Mouse (Mus musculus) splenic B cell, adult 2 months (primary cell): ENCODE measurements around the gene Olfr56.

ENCODE experiments used
- DNase-seq: peaks from one replicate; pipeline ENCODE4 v3.0.0-alpha.2; 2011; ENCODE audit warnings: low read depth, low spot score
- H3K27me3 ChIP-seq: 2 replicates; pipeline ENCODE4 v1.6.1; 2012; ENCODE audit warnings: mild to moderate bottlenecking, low read length, moderate library complexity, mixed read lengths; ENCODE audit not compliant: control insufficient read depth, poor library complexity, insufficient read depth, severe bottlenecking
- H3K36me3 ChIP-seq: 2 replicates; pipeline ENCODE4 v1.6.1; 2012; ENCODE audit warnings: mild to moderate bottlenecking, low read length, moderate library complexity, mixed read lengths; ENCODE audit not compliant: control insufficient read depth, poor library complexity, insufficient read depth, severe bottlenecking

Olfr56 gene

GRCm38 (mm10) chr11:49093861-49094660, 115.4 kb downstream of the Olfr56 start:
- Histone ChIP-seq H3K36me3 (peaks cover 8% of the 10 kb centered on the region), H3K27me3 (no peaks in the 10 kb centered on the region)
- DNase-seq, result peak; percentile 40

DNA sequence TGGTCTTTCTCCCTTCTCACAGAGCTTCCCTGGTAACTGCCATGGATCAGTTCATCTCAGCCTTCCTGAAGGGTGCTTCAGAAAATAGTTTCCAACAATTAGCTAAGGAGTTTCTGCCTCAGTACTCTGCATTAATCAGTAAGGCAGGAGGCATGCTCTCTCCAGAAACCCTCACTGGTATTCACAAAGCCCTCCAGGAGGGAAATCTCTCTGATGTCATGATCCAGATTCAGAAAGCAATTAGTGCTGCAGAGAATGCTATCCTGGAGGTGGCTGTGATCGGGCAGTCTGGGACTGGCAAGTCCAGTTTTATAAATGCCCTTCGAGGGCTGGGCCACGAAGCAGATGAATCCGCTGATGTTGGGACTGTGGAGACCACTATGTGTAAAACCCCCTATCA, 116.7 kb downstream of the Olfr56 start:
- no peak for DNase-seq
- Histone ChIP-seq H3K36me3 (peaks cover 8% of the 10 kb centered on the region), H3K27me3 (no peaks in the 10 kb centered on the region)

GRCm38 (mm10) chr11:49100409-49100808, 121.7 kb downstream of the Olfr56 start:
- Histone ChIP-seq H3K36me3 (peaks cover 6% of the 10 kb centered on the region), H3K27me3 (no peaks in the 10 kb centered on the region)
- peak; percentile 73 for DNase-seq

- no peaks in the 10 kb centered on the region for H3K36me3 ChIP-seq
- peak; percentile 57 for DNase-seq
These were observed 122.8 kb downstream of the Olfr56 start for GRCm38 (mm10) chr11:49101500-49101899.

DNA sequence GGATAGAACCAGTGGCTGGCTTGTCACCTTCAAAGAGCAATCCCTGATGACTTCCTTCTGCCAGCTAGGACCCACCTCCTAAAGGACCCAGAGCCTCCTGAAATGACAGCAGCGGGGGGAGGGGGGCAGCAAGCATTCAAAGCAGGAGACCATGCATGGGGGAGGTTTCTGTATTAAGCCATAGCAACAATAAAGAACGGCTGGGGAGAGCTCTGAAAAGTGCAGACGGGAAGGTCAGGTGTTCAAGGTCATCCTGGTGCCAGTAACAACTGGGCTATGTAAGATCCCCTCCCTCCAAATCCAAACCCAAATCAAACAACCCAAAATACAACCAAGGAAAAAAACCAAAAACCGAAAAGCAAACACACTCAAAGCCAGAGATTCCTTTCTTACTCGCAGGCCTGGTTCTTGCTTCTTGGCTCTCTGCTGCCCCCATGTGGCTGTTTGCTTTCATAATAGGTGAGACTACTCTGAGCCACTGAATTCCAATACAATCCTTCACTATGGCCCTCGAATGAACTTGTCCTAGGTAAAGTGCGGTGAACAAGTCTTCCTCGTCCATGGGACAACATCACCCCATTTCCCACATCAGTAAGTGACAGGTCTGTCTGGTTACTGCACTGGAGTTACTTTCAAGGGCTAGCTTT, 124.5 kb downstream of the Olfr56 start:
- Histone ChIP-seq H3K27me3 (no peaks in the 10 kb centered on the region), H3K36me3 (no peaks in the 10 kb centered on the region)
- DNase-seq, result peak; percentile 93

More at GRCm38 (mm10) chr11:49101500-49101899, 122.8 kb downstream of the Olfr56 start:
- no peaks in the 10 kb centered on the region for H3K27me3 ChIP-seq

DNA sequence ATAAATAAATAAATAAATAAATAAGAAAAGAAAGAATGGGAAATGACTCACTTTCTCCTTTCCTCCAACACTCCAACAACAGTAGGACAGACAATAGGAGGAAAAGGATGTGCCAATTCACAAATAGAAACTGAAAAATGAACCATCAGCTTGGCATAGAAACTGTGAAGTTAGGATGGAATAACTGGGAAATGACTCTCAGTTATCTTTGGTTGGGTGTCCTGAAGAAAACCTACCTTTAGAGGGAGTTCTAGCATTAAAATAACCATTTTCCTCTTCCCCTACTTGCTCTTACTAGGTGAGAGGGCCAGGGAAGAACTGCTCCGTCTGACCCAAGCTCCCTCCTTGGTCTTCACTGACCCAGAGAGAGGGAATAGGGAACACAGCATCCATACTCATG, 127.1 kb downstream of the Olfr56 start:
- DNase-seq, result no peak
- Histone ChIP-seq H3K27me3 (no peaks in the 10 kb centered on the region), H3K36me3 (no peaks in the 10 kb centered on the region)

DNA sequence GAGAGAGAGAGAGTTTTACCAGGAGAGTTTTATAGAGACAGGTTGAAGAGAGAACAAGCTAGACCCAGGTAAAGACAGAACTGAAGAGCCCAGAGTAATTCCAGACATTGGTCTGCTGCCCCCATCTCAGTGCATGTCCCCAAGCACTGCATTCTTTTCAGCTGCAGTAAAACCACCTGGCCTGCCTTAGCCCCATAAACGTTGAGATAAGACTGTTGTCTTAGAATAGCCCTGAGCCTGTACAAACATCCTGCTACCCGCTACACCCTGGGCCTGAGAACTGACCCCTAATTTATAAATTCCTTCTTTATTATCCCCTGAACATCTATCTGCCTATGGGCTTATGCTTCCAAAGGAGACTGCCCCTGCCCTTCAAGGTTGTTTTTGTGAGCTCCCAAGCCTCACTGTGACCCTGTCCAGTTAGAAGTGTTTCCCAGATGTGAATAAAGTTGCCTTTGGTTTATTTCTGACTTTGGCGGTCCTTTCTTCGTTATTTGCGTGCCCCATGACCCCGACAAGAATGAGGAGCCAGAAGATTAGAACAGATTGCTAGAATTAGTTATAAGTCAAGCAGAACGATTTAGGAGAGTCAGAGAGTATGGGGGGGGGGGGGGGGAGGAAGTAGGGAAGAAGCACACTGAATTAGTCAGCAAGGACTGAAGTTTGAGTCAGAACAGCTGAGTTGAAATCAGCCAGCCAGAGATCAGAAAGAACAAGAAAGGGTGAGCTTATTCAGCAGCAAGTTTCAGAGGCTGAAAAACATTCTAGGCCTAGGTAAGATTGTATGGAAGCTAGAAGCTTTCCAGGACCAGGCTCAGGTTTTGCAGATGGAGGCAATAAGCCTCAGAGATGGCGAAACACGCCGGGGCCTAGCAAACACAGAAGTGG, 129.2 kb downstream of the Olfr56 start:
- Histone ChIP-seq H3K36me3 (no peaks in the 10 kb centered on the region), H3K27me3 (no peaks in the 10 kb centered on the region)
- no peak for DNase-seq

GRCm38 (mm10) chr11:49108833-49109232, 130.1 kb downstream of the Olfr56 start:
- DNase-seq, result peak; percentile 79
- Histone ChIP-seq H3K27me3 (no peaks in the 10 kb centered on the region), H3K36me3 (no peaks in the 10 kb centered on the region)

DNA sequence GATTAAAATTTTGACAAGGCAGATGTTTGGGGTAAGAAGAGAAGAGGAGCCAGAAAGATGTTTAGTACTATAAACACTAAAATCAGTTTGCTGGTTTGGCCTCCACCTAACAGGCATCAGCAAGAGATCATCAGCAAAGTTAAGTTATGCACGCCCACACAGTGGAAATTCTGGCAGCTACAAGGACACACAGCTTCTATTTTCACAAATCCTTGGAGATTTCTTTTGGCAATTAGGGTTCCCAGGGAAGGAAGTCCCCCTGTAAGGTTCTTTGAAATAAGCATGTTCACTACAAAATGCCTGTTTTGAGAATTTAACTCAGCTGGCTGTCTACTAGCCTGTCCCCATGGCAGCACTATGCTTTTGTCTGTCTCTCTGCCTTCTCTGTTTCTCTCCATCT, 132.3 kb downstream of the Olfr56 start:
- DNase-seq, result no peak

DNA sequence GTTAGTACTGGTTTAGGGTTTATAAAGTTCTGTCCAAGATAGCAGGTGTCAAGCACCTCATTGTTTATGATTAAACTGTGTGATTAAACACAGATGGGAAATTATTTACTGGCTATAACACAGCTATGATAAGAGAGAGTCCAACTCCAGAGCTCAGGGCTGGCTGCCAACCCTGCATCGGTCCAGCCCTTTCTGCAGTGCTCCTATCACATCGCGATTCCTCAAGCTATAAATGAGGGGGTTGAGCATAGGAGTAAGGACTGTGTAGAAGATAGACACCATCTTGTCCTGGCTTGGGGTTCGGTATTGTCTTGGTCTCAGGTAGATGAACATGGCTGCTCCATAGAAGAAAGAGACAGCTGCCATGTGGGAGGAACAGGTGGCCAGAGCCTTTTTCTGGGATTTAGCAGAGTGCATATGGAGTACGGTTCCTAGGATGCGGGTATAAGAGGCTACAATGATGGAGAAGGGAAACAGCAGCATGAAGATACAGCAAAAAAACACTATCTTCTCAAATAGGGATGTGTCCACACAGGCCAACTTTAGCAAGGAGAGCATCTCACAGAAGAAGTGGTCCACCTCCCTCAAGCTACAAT, 134.0 kb downstream of the Olfr56 start:
- H3K27me3 ChIP-seq, result no peaks in the 10 kb centered on the region
- no peak for DNase-seq
- H3K36me3 ChIP-seq, result no peaks in the 10 kb centered on the region

More for the DNA sequence above, 132.3 kb downstream of the Olfr56 start:
- Histone ChIP-seq H3K36me3 (no peaks in the 10 kb centered on the region), H3K27me3 (no peaks in the 10 kb centered on the region)

GRCm38 (mm10) chr11:49114158-49114557, 135.5 kb downstream of the Olfr56 start:
- DNase-seq, result no peak

DNA sequence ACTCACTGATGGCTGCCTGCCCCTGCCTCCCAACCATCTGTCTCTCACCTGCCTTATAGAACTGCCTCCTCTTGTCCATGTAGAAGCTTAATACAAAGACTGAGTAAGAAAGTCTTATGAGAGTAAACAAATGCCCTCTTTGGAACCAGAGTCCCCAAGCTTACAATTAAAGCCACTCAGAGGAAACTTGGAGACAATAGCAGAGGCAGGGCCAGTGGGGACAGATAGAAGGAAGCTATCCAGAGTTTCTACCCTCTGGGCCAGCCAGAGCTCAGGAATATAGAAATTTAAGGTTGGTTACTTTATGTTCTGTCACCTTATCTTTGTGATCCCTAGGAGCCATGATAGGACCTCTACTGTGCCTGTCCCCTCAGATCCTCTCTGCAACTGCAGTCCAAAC, 136.1 kb downstream of the Olfr56 start, which contains the start of gene Olfr1396:
Gene Olfr1396, minus strand, starts transcription at position 101 of the 400 bp plus-strand sequence.
- H3K36me3 ChIP-seq, result no peaks in the 10 kb centered on the region
- no peaks in the 10 kb centered on the region for H3K27me3 ChIP-seq
- DNase-seq, result no peak

More at GRCm38 (mm10) chr11:49114158-49114557, 135.5 kb downstream of the Olfr56 start:
- no peaks in the 10 kb centered on the region for H3K27me3 ChIP-seq
- H3K36me3 ChIP-seq, result no peaks in the 10 kb centered on the region

DNA sequence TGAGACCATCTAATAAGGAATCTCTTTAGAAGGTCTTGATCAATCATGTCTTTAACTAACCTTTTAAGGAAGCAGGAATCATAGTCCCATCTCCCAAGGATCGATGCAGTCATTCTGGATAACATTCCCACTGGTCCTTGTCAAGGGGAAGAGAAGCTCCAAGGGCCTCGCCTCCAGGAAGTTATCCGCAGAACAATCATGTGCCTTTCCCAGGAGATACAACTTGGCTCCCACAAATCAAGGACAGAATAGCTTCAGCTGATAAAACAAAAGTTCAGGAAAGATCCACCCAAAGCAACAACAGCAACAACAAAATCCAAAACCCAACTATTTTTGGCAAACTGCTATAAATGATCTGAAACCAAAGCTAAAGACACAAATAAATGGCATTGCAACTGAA, 140.9 kb downstream of the Olfr56 start:
- no peaks in the 10 kb centered on the region for H3K36me3 ChIP-seq
- no peaks in the 10 kb centered on the region for H3K27me3 ChIP-seq
- no peak for DNase-seq

GRCm38 (mm10) chr11:49124169-49124568, 145.5 kb downstream of the Olfr56 start:
- H3K27me3 ChIP-seq, result no peaks in the 10 kb centered on the region
- no peak for DNase-seq
- no peaks in the 10 kb centered on the region for H3K36me3 ChIP-seq
